In genomic region chr11:96928088-96928487, GRCm38 (mm10) we compare ENCODE assay signal across 13 mouse cellular contexts. TPM values are rescaled to one million over a fixed set of nuclear protein-coding genes. Genes with fewer than 3 reads are reported as not detected.
DNase-seq lines count a peak whose midpoint lies in the region; ATAC-seq lines count a peak whose summit lies in the region.
"Had no signal": no experiment of that assay in that cellular context is flagged by ENCODE, and none has a peak within 500 bp of the region (broad histone marks: within the 10 kb centered on the region; RNA-seq: fewer than 3 reads in every experiment).

Gene Prr15l, plus strand, starts transcription at chr11:96928104.

- peak within 1 kb of the TSS; percentile 42; the same call in 1 of the 2 replicates for H3K27ac ChIP-seq in heart, embryonic 10.5 days
- peak within 1 kb of the TSS; percentile 98 for H3K27ac ChIP-seq in lung, embryonic 16.5 days (ENCODE audit: low read length)
- H3K27ac ChIP-seq in limb, embryonic 15.5 days, result peak within 1 kb of the TSS; percentile 24; the same call in 1 of the 2 replicates
- peak within 1 kb of the TSS; percentile 97 for H3K27ac ChIP-seq in stomach, embryonic 16.5 days (ENCODE audit: low read length)
- H3K27ac ChIP-seq: macrophage had no signal

- H3K9ac ChIP-seq in lung, embryonic 16.5 days (ENCODE audit: low read length), result no peak within 1 kb of the TSS
- no peak within 1 kb of the TSS for H3K9ac ChIP-seq in limb, embryonic 15.5 days
- peak within 1 kb of the TSS; percentile 59 for H3K9ac ChIP-seq in stomach, embryonic 16.5 days (ENCODE audit: low read length)

- ATAC-seq in lung, embryonic 16.5 days (ENCODE audit: low read depth), result no peak
- no peak for ATAC-seq in limb, embryonic 15.5 days (ENCODE audit: insufficient number of reproducible peaks, low FRiP score, low TSS enrichment, low read depth)
- ATAC-seq in stomach, embryonic 16.5 days (ENCODE audit: insufficient read depth, low FRiP score), result peak; percentile 48; the same call in 1 of the 2 replicates

- 58% methylated on average over 2 of the region's 2 CpGs for WGBS in heart, embryonic 10.5 days
- 47% methylated on average over 2 of the region's 2 CpGs for WGBS in lung, embryonic 16.5 days
- 61% methylated on average over 2 of the region's 2 CpGs for WGBS in limb, embryonic 15.5 days
- WGBS in stomach, embryonic 16.5 days, result 46% methylated on average over 2 of the region's 2 CpGs

- H3K4me2 ChIP-seq in lung, embryonic 16.5 days (ENCODE audit: low read depth, low read length), result peak within 1 kb of the TSS; percentile 39
- H3K4me2 ChIP-seq in limb, embryonic 15.5 days, result peak within 1 kb of the TSS; percentile 21; the same call in 1 of the 2 replicates
- H3K4me2 ChIP-seq in stomach, embryonic 16.5 days (ENCODE audit: low read depth, low read length), result peak within 1 kb of the TSS; percentile 42

- H3K4me3 ChIP-seq in heart, embryonic 10.5 days, result no peak within 1 kb of the TSS
- peak within 1 kb of the TSS; percentile 53 for H3K4me3 ChIP-seq in lung, embryonic 16.5 days (ENCODE audit: low read length)
- H3K4me3 ChIP-seq in limb, embryonic 15.5 days, result no peak within 1 kb of the TSS
- H3K4me3 ChIP-seq in stomach, embryonic 16.5 days (replicated peaks; ENCODE audit: low read length), result peak within 1 kb of the TSS; percentile 47

- DNase-seq in heart, embryonic 10.5 days (ENCODE audit: low spot score), result no peak
- no peak for DNase-seq in heart, postnatal 25 days (ENCODE audit: low spot score)
- DNase-seq in lung, postnatal 4 days, result no peak
- DNase-seq in c-Kit-positive CD71-positive TER-119-positive erythroid progenitor cells, embryonic 14.5 days (ENCODE audit: low spot score), result no peak
- DNase-seq in adrenal gland, postnatal 36 days, result no peak
- DNase-seq: cerebellum, adult 9-10 months; heart, adult 18-20 months; heart, postnatal 14 days had no signal

- no peaks in the 10 kb centered on the region for H3K9me3 ChIP-seq in heart, embryonic 10.5 days
- no peaks in the 10 kb centered on the region for H3K9me3 ChIP-seq in lung, embryonic 16.5 days (ENCODE audit: control insufficient read depth, low read length)
- no peaks in the 10 kb centered on the region for H3K9me3 ChIP-seq in limb, embryonic 15.5 days
- H3K9me3 ChIP-seq in stomach, embryonic 16.5 days (replicated peaks; ENCODE audit: control insufficient read depth, low read length), result no peaks in the 10 kb centered on the region

- H3K36me3 ChIP-seq in heart, embryonic 10.5 days, result no peaks in the 10 kb centered on the region
- H3K36me3 ChIP-seq in lung, embryonic 16.5 days (ENCODE audit: control insufficient read depth, insufficient read depth, low read length), result no peaks in the 10 kb centered on the region
- no peaks in the 10 kb centered on the region for H3K36me3 ChIP-seq in limb, embryonic 15.5 days
- H3K36me3 ChIP-seq in stomach, embryonic 16.5 days (ENCODE audit: control insufficient read depth, insufficient read depth, low read length), result no peaks in the 10 kb centered on the region

- H3K4me1 ChIP-seq in heart, embryonic 10.5 days, result peaks cover 24% of the 10 kb centered on the region
- H3K4me1 ChIP-seq in lung, embryonic 16.5 days (replicated peaks; ENCODE audit: control insufficient read depth, insufficient read depth, low read length), result peaks cover 4% of the 10 kb centered on the region; the same call in 1 of the 2 replicates
- peaks cover 18% of the 10 kb centered on the region for H3K4me1 ChIP-seq in limb, embryonic 15.5 days
- peaks cover 13% of the 10 kb centered on the region; the same call in 1 of the 2 replicates for H3K4me1 ChIP-seq in stomach, embryonic 16.5 days (ENCODE audit: control insufficient read depth, insufficient read depth, low read length)

- H3K27me3 ChIP-seq in heart, embryonic 10.5 days (ENCODE audit: insufficient read depth, poor library complexity, severe bottlenecking), result peaks cover 38% of the 10 kb centered on the region
- peaks cover 2% of the 10 kb centered on the region; the same call in 1 of the 2 replicates for H3K27me3 ChIP-seq in lung, embryonic 16.5 days (ENCODE audit: control insufficient read depth, insufficient read depth, low read depth, low read length)
- peaks cover 34% of the 10 kb centered on the region for H3K27me3 ChIP-seq in limb, embryonic 15.5 days
- no peaks in the 10 kb centered on the region for H3K27me3 ChIP-seq in stomach, embryonic 16.5 days (ENCODE audit: control insufficient read depth, insufficient read depth, low read length)

- intact Hi-C loops in heart, postnatal 25 days (cut with DNase I), result no loop called here

RNA-seq across cellular contexts. Expression of gene Prr15l, which starts in this region (rescaled TPM):
- polyA plus RNA-seq in heart, embryonic 10.5 days (2016; fragmentation: Nextera tagmentation; extraction: Ambion mirVana), result 0.90 and 1.5 TPM in 2 replicates
- total RNA-seq in heart, postnatal 25 days (2021), result 1 to 10 TPM; 1.7 to 2.3 TPM
- 50.5 and 60.2 TPM in 2 replicates for polyA plus RNA-seq in lung, embryonic 16.5 days (2015; fragmentation: Nextera tagmentation; extraction: Ambion mirVana)
- 3.4 and 3.6 TPM in 2 replicates for polyA plus RNA-seq in limb, embryonic 15.5 days (2015; fragmentation: Nextera tagmentation; extraction: Ambion mirVana)
- 70.8 and 81.7 TPM in 2 replicates for polyA plus RNA-seq in stomach, embryonic 16.5 days (2015; fragmentation: Nextera tagmentation; extraction: Ambion mirVana)
- total RNA-seq in adrenal gland, postnatal 36 days (2021), result under 1 TPM; 0.16 to 0.66 TPM
- total RNA-seq: left cerebral cortex, adult 8-10 months had no signal
- polyA plus RNA-seq: macrophage had no signal

Comparison
In these comparisons a context has a peak if more than half of its experiments do, and no peak if none do; other contexts are left out.
1. RNA of gene Prr15l (polyA plus RNA-seq): 70.8 to 81.7 TPM in stomach, embryonic 16.5 days and 50.5 to 60.2 TPM in lung, embryonic 16.5 days; 3.4 to 3.6 TPM in limb, embryonic 15.5 days and 0.90 to 1.5 TPM in heart, embryonic 10.5 days; every median in the first group is over 10 times any median in the second.
2. H3K27ac ChIP-seq: peak in every context shown above with its lines; median percentile 98 in lung, embryonic 16.5 days; 97 in stomach, embryonic 16.5 days; 42 in heart, embryonic 10.5 days; 24 in limb, embryonic 15.5 days.
3. H3K4me3 ChIP-seq: peak in lung, embryonic 16.5 days (single experiment) and stomach, embryonic 16.5 days (single experiment); none in heart, embryonic 10.5 days (single experiment) and limb, embryonic 15.5 days (single experiment).
4. Peak in every context shown above with its lines, with median percentiles within 50 percentile points of each other: H3K4me2 ChIP-seq.